Mouse (Mus musculus) CH12.LX (cell line): ENCODE measurements at regions not wholly inside any gene's neighbourhood (a gene's known extent, or its start where the extent isn't known, plus 50 kb on each side); places are given as distances from the start of the nearest gene placed in this dataset.

ENCODE experiments used
- DNase-seq: peaks from one replicate; pipeline ENCODE4 v3.0.0-alpha.2; 2013; ENCODE audit errors: extremely low read depth
- H3K27ac ChIP-seq: 2 replicates; pipeline ENCODE4 v1.5.1; 2012; ENCODE audit warnings: low read depth, mild to moderate bottlenecking, control low read depth, moderate library complexity; ENCODE audit not compliant: insufficient read depth
- H3K27me3 ChIP-seq: replicated peaks from 2 replicates; pipeline ENCODE3; 2012; ENCODE audit warnings: inconsistent platforms
- H3K36me3 ChIP-seq, 2 experiments: replicated peaks in 1 of 2; 2 replicates each; pipeline versions ENCODE3 to v1.6.1; 2012; ENCODE audit warnings: inconsistent platforms in 1 of 2, low read length in 1 of 2, mild to moderate bottlenecking in 1 of 2, mixed read lengths in 1 of 2, moderate library complexity in 1 of 2; ENCODE audit not compliant: control insufficient read depth in 1 of 2, insufficient read depth in 1 of 2
- H3K4me1 ChIP-seq, 2 experiments: 2 replicates each; pipeline ENCODE4 v1.6.1; 2012; ENCODE audit warnings: inconsistent platforms in 1 of 2, moderate library complexity in 1 of 2; ENCODE audit not compliant: insufficient read depth in 2 of 2, control insufficient read depth in 1 of 2
- H3K4me2 ChIP-seq: 2 replicates; pipeline ENCODE4 v1.6.1; 2012; ENCODE audit warnings: low read depth, mild to moderate bottlenecking, control low read depth; ENCODE audit not compliant: poor library complexity, insufficient read depth, severe bottlenecking
- H3K4me3 ChIP-seq, 3 experiments: fragments of 150-350 bp in 1 of 3; sonication (generic) in 1 of 3; replicated peaks in 1 of 3; 2 replicates each; pipeline versions ENCODE3 to v1.5.1; 2011 to 2012; ENCODE audit warnings: low read depth in 2 of 3, low read length in 2 of 3, mild to moderate bottlenecking in 2 of 3, moderate library complexity in 2 of 3, control low read depth in 1 of 3, improper control_type of control experiment in 1 of 3, inconsistent platforms in 1 of 3, mixed read lengths in 1 of 3; ENCODE audit not compliant: poor library complexity in 1 of 3
- H3K79me2 ChIP-seq: replicated peaks from 2 replicates; pipeline ENCODE4 v1.6.1; 2012; ENCODE audit warnings: mild to moderate bottlenecking, moderate library complexity; ENCODE audit not compliant: control insufficient read depth, poor library complexity, insufficient read depth, severe bottlenecking; ENCODE audit errors: extremely low read depth
- H3K9ac ChIP-seq: 2 replicates; pipeline ENCODE4 v1.6.1; 2012; ENCODE audit warnings: low read depth, mild to moderate bottlenecking, control low read depth, moderate library complexity; ENCODE audit not compliant: insufficient read depth
- H3K9me3 ChIP-seq: replicated peaks from 2 replicates; pipeline ENCODE3; 2012; ENCODE audit warnings: low read length, inconsistent platforms, mixed read lengths
- BHLHE40 ChIP-seq: IDR thresholded peaks from 2 replicates; pipeline ENCODE4 v1.6.1; 2011; ENCODE audit warnings: mild to moderate bottlenecking, low read depth, low read length, improper control_type of control experiment
- CHD1 ChIP-seq: IDR thresholded peaks from 2 replicates; pipeline ENCODE4 v1.6.1; 2012; ENCODE audit warnings: low read depth, low read length, improper control_type of control experiment, inconsistent platforms
- CHD2 ChIP-seq: IDR thresholded peaks from 2 replicates; pipeline ENCODE4 v1.6.1; 2011; ENCODE audit warnings: low read length, improper control_type of control experiment
- E2F4 ChIP-seq: IDR thresholded peaks from 2 replicates; pipeline ENCODE4 v1.6.1; 2011; ENCODE audit warnings: low read depth, low read length, improper control_type of control experiment; ENCODE audit not compliant: insufficient replicate concordance
- ELF1 ChIP-seq: IDR thresholded peaks from 2 replicates; pipeline ENCODE4 v1.6.1; 2014; ENCODE audit warnings: low read depth, mild to moderate bottlenecking, inconsistent platforms, low read length, improper control_type of control experiment
- ETS1 ChIP-seq: conservative IDR thresholded peaks from 2 replicates; pipeline ENCODE4 v1.6.1; 2012; ENCODE audit warnings: low read depth, mild to moderate bottlenecking, inconsistent platforms, low read length, improper control_type of control experiment, moderate library complexity
- GABPA ChIP-seq: IDR thresholded peaks from 2 replicates; pipeline ENCODE4 v1.6.1; 2012; ENCODE audit warnings: low read depth, low read length, improper control_type of control experiment, inconsistent platforms; ENCODE audit not compliant: insufficient replicate concordance
- IRF4 ChIP-seq: IDR thresholded peaks from 2 replicates; pipeline ENCODE4 v1.6.1; 2014; ENCODE audit warnings: low read depth, mild to moderate bottlenecking, inconsistent platforms, low read length, improper control_type of control experiment
- JUN ChIP-seq: IDR thresholded peaks from 2 replicates; pipeline ENCODE4 v1.6.1; 2011; ENCODE audit warnings: low read depth, mild to moderate bottlenecking, low read length, improper control_type of control experiment, moderate library complexity; ENCODE audit not compliant: insufficient read depth
- MAFK ChIP-seq: IDR thresholded peaks from 2 replicates; pipeline ENCODE4 v1.6.1; 2011; ENCODE audit warnings: low read length, improper control_type of control experiment; ENCODE audit not compliant: insufficient replicate concordance
- MAX ChIP-seq: IDR thresholded peaks from 2 replicates; pipeline ENCODE4 v1.6.1; 2011; ENCODE audit warnings: low read length, improper control_type of control experiment
- MXI1 ChIP-seq: IDR thresholded peaks from 2 replicates; pipeline ENCODE4 v1.6.1; 2011; ENCODE audit warnings: mild to moderate bottlenecking, low read depth, low read length, improper control_type of control experiment
- MYC ChIP-seq: IDR thresholded peaks from 2 replicates; pipeline ENCODE4 v1.6.1; 2011; ENCODE audit warnings: low read depth, mild to moderate bottlenecking, improper control_type of control experiment, low read length
- NELFE ChIP-seq: IDR thresholded peaks from 2 replicates; pipeline ENCODE4 v1.6.1; 2011; ENCODE audit warnings: low read depth, low read length, improper control_type of control experiment
- NRF1 ChIP-seq: IDR thresholded peaks from 2 replicates; pipeline ENCODE4 v1.6.1; 2014; ENCODE audit warnings: low read depth, mild to moderate bottlenecking, inconsistent platforms, low read length, improper control_type of control experiment, moderate library complexity
- PAX5 ChIP-seq: IDR thresholded peaks from 2 replicates; pipeline ENCODE4 v1.6.1; 2012; ENCODE audit warnings: low read length, inconsistent platforms, mixed read lengths
- POLR2A ChIP-seq: IDR thresholded peaks from 2 replicates; pipeline ENCODE4 v1.6.1; 2011; ENCODE audit warnings: low read depth, mild to moderate bottlenecking, improper control_type of control experiment, low read length
- RAD21 ChIP-seq: IDR thresholded peaks from 2 replicates; pipeline ENCODE4 v1.6.1; 2011; ENCODE audit warnings: low read depth, mild to moderate bottlenecking, low read length, improper control_type of control experiment, moderate library complexity
- RCOR1 ChIP-seq: conservative IDR thresholded peaks from 2 replicates; pipeline ENCODE4 v1.6.1; 2012; ENCODE audit warnings: low read depth, mild to moderate bottlenecking, inconsistent platforms, low read length, improper control_type of control experiment
- SIN3A ChIP-seq: IDR thresholded peaks from 2 replicates; pipeline ENCODE4 v1.6.1; 2012; ENCODE audit warnings: low read length, improper control_type of control experiment, inconsistent platforms
- SMC3 ChIP-seq: IDR thresholded peaks from 2 replicates; pipeline ENCODE4 v1.6.1; 2011; ENCODE audit warnings: low read depth, low read length, improper control_type of control experiment
- TCF12 ChIP-seq: IDR thresholded peaks from 2 replicates; pipeline ENCODE4 v1.6.1; 2014; ENCODE audit warnings: low read depth, mild to moderate bottlenecking, inconsistent platforms, low read length, improper control_type of control experiment
- UBTF ChIP-seq: IDR thresholded peaks from 2 replicates; pipeline ENCODE4 v1.6.1; 2012; ENCODE audit warnings: low read depth, mild to moderate bottlenecking, inconsistent platforms, low read length, improper control_type of control experiment, moderate library complexity
- USF1 ChIP-seq: IDR thresholded peaks from 2 replicates; pipeline ENCODE4 v1.6.1; 2014; ENCODE audit warnings: low read depth, mild to moderate bottlenecking, inconsistent platforms, low read length, improper control_type of control experiment
- USF2 ChIP-seq: conservative IDR thresholded peaks from 2 replicates; pipeline ENCODE4 v1.6.1; 2011; ENCODE audit warnings: low read depth, low read length, improper control_type of control experiment
- dilution Hi-C: fragments of 300-500 bp; cut with MboI; formaldehyde crosslinking; loops from 2 replicates; pipeline ENCODE4 v1.14.3; 2020; ENCODE audit warnings: low sequenced_read_pairs; ENCODE audit not compliant: extremely low pct_unique_long_range_greater_than_20kb, extremely low pct_ligation_motif_present
- in situ Hi-C: fragments of 300-500 bp; cut with MboI; formaldehyde crosslinking; loops from 3 replicates; pipeline ENCODE4 v1.14.3; 2019; ENCODE audit warnings: low sequenced_read_pairs, low pct_ligation_motif_present, low pct_unique_long_range_greater_than_20kb, mixed read lengths

DNA sequence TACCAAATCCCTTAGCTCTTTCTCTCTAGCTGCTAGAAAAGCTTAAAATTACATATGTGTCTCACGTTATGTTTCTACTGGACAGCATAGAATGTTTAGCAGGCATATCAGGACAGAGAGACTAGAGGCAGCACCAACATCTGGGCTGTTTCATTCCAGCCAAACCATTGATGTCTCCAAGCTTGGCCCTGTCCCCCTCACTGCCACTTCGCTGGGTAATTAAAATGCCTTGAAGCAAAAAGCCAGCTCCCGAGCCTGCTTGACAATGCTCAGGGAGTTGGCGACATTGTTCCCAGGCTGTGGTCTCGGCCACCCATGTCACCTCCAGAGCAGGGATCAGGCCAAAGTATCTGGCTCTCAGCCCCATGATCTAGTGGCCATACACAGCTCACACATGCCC is 92.7 kb upstream of the Cdh5 start:
- H3K9me3 ChIP-seq: no peaks in the 10 kb centered on the region
- H3K27ac ChIP-seq: no peak overlapping the region
- H3K9ac ChIP-seq: no peak overlapping the region
- H3K27me3 ChIP-seq: no peaks in the 10 kb centered on the region
- DNase-seq: no peak
- no peak overlapping the region for H3K4me3 ChIP-seq
- H3K4me2 ChIP-seq: no peak overlapping the region
- no peaks in the 10 kb centered on the region for H3K4me1 ChIP-seq
- no peak for TF ChIP-seq JUN
- no peak for TF ChIP-seq USF2
- TF ChIP-seq BHLHE40: no peak
- TF ChIP-seq MAX: no peak
- no peak for TF ChIP-seq SIN3A
- no peak for TF ChIP-seq IRF4
- no peak for TF ChIP-seq GABPA
- TF ChIP-seq CHD2: no peak
- TF ChIP-seq ELF1: no peak
- TF ChIP-seq NELFE: no peak
- no peak for TF ChIP-seq NRF1
- no peak for TF ChIP-seq ETS1
- TF ChIP-seq MYC: no peak
- TF ChIP-seq MAFK: no peak
- no peak for TF ChIP-seq POLR2A
- dilution Hi-C loops (no loop called here), in situ Hi-C loops (no loop called here)
- H3K79me2 ChIP-seq: no peaks in the 10 kb centered on the region
- H3K36me3 ChIP-seq: no peaks in the 10 kb centered on the region

DNA sequence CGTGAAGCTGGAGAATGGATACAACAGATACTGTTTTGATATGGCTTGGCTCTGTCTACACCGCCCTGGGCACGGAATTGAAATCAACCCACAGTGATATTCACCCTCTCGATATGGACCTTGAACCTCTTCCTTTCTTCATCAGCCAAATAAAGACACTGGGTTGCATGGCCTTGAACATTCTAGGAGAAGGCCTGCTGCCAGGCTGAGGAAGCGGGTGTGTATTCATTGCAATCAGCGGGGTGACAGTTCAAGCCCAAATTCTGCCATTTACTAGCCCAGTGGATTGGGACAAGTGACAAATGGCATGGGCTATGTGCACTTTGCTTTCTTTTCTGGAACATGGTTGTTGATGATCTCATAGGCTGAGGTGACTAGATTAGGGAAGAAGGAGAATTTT is 92.1 kb upstream of the Cdh5 start:
- Histone ChIP-seq H3K4me3 (no peak overlapping the region), H3K4me1 (no peaks in the 10 kb centered on the region), H3K27ac (no peak overlapping the region), H3K9me3 (no peaks in the 10 kb centered on the region), H3K36me3 (no peaks in the 10 kb centered on the region), H3K79me2 (no peaks in the 10 kb centered on the region), H3K9ac (no peak overlapping the region), H3K27me3 (no peaks in the 10 kb centered on the region), H3K4me2 (no peak overlapping the region)
- in situ Hi-C loops: no loop called here
- DNase-seq: no peak
- TF ChIP-seq TCF12 (no peak), MXI1 (no peak), MAFK (no peak), UBTF (no peak), RAD21 (no peak), SMC3 (no peak), CHD1 (no peak), NRF1 (no peak), RCOR1 (no peak), ELF1 (no peak), USF1 (no peak), GABPA (no peak), USF2 (no peak), E2F4 (no peak), PAX5 (no peak)
- dilution Hi-C loops: no loop called here
